Mouse (Mus musculus) thymus, postnatal 36 days (tissue): ENCODE measurements at regions not wholly inside any gene's neighbourhood (a gene's known extent, or its start where the extent isn't known, plus 50 kb on each side); places are given as distances from the start of the nearest gene placed in this dataset.

Source experiments
- DNase-seq, 2 experiments: peaks; one replicate each; pipeline ENCODE4 v3.0.0; 2022; ENCODE audit warnings: mixed read lengths in 2 of 2

DNA sequence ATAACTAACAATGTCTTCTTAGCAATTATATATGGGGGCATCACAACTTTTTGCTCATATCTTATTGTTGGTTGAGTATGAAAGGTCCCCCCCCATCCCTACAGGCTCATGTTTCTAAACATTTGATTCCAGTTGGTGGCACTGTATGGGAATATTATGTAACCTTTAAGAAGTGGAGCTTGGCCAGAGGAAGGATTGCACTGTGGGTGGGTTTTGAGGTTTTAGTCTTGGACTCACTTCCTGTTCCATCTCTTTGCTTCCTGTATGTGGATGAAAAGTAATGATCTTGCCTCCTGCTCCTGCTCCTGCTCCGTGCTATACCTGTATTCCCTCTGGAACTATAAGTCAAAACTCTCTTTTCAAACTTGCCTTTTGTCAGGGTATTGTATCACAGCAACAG lies 778.2 kb upstream of the Lrrc6 start:
- DNase-seq: no peak

DNA sequence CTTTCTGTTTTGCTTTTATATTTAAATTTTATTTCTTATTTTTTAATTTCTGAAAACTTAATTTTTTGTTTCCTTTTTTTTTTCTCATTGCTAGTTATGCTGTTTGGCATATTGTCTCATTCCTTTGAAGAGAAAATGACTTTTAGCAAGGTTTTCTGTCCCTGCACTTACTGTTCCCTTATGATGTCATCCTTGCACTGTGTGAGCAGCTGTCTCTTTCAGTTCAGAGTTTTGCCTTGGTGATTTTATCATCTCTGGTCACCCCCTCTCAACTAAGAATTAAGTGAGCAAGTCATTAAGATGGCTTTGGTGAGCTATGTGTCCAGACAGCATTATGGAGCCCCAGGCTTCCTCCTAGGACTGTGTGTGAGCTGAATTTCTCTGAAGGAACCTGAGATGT lies 774.3 kb upstream of the Lrrc6 start:
- no peak for DNase-seq

DNA sequence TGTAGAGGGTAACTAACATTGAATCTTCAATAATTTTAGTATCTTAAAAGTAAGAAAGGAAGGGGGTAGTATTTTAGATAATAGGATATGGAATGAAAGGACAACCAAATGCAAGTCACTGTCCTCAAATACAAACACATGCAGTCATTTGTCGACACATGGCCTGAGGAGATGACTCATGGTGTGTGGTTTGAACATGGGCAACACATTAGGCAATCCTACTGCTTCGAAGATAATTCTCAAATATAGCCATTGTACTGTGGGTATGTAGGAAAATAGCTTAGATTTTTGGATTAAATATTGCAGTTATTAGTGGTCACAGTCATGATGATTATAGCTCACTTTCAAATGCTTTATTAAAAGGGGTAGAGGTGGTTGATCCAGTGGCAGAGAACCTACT lies 771.7 kb upstream of the Lrrc6 start:
- DNase-seq: no peak

DNA sequence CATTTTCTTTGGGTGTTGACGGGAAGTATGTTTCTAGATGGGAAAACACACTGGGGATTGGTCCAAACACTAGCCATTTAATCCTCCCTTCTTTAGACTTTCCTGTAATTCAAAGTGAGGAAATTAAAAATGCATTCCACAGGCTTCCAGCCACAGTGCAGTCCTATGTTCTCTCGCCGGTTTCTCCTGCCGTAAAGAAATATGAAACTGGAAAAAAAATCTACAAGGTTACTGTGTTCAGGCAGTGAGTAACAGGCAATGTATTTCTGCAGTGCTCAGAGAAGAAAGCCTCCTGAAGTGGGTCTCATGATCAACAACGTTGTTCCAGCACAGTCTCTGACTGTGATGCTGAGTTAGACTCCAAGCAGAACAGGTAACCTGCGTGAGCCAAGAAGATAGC lies 763.0 kb upstream of the Lrrc6 start:
- DNase-seq: no peak

DNA sequence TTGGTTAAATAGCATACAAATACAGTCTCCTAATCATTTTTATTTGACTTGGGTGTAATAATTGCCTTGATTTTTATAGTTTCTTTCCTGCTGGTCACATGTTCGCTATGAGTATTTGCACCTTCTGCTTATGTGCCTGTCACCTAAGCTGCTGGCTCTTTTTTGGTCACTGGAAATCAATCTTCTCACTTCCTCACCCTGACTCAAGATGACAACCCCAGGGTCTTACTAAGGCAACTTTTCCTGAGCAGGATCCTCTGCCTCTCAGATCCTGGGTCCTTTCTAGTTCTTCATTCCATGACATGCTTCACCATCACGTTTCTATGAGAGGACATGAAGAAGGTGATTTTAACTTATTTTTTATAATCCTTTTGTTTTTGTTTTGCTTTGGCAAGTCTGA lies 762.6 kb upstream of the Lrrc6 start:
- DNase-seq: no peak

DNA sequence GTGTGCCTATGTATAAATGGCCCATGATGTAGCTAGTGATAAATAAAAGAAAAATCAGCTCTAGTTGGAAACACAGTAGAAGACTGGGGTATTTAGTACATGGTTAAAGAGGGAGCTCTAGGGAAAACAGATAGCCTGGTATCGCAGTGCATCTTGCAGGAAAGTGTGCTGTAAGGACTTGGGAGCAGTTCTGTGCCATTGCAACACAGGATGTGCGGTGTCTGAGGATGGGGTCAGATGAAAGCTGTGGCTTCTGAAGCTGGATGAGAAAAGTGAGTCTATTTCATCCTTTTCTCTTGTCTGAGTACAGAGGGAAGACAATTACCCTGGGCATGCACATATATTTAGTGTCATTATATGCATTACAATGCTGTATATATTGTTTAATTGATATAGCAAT lies 761.6 kb upstream of the Lrrc6 start:
- no peak for DNase-seq

DNA sequence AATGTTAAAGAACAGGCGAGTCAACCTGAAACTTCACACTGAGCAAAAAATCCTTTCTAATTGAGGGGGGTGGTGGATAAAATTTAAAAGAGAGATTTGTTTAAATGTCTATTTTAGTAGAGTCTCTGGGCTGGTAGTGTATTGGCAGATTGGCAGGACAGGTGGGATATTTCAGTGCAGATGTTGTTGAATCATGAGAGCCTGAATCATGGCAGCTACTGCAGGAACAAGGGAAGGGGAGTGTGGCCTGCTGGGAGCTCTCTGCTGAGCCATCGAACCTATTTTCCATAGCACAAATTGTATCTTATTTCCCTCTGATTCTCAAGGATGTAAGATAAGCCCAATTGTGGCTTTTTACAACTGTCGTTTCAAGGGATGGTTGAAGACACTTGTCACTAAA lies 760.0 kb upstream of the Lrrc6 start:
- no peak for DNase-seq

DNA sequence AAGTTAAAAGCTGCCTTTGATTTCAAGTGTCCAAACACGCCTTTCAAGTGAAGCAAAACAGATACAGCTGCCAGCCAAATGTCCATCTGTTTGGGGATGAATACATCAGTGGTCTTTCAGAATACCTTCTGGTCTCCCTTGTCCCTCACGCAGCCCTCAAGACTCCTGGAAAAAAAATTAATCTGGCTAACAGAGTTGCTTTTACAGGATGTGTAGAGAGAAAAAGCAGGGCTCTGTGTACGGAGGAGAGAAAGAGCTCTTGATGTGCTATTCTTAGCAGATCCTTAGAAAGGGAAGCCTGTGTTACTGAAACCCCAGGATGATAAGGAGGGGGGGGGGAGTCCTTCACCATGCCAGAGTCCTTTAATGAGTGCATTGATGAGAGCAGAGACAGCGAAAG lies 748.4 kb upstream of the Lrrc6 start:
- DNase-seq: no peak

DNA sequence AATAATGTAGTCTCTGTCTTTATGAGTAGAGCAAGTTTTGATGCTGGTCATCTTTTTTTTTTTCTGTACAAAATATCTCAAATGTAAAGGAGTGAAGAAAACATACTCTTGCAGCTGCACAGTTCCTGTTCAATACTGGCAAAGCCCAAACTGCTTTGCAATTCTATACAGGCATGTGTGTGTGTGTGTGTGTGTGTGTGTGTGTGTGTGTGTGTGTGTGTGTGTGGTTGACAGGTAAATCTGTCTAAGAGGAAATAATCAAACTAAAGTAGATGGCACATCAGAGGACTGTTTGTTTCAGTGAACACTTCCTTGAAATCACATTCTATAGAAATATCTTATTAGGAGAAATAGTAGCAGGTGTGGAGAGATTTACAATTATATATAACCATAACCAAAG lies 747.8 kb upstream of the Lrrc6 start:
- DNase-seq: no peak

DNA sequence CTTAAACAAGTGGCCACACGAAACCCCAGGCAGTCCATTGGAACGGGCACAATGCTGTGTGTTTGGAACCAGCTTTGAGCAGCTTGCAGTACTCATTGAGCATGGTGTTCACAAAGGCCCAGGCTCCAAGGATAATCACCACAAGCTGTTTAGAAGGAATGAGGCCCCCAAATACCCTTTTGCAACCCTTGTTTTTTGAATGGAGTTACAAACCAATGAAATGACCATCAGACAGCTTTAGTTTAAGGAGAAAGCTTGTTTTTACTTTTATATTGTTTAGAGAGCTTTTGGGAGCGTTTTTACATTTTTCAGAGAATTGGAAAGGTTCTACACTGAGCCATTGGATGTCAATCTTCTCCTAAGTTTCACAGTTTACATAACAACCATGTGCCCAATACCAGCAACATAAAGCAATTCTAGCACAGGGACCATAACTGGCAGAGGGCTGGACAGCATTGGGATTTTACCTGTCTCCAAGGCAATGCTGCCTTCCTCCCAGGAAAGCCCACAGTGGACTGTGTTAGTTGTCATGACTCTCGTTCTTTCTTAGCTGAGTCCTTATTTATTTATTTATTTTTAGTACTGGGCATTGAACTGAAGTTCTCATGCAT lies 745.1 kb upstream of the Lrrc6 start:
- DNase-seq: no peak

DNA sequence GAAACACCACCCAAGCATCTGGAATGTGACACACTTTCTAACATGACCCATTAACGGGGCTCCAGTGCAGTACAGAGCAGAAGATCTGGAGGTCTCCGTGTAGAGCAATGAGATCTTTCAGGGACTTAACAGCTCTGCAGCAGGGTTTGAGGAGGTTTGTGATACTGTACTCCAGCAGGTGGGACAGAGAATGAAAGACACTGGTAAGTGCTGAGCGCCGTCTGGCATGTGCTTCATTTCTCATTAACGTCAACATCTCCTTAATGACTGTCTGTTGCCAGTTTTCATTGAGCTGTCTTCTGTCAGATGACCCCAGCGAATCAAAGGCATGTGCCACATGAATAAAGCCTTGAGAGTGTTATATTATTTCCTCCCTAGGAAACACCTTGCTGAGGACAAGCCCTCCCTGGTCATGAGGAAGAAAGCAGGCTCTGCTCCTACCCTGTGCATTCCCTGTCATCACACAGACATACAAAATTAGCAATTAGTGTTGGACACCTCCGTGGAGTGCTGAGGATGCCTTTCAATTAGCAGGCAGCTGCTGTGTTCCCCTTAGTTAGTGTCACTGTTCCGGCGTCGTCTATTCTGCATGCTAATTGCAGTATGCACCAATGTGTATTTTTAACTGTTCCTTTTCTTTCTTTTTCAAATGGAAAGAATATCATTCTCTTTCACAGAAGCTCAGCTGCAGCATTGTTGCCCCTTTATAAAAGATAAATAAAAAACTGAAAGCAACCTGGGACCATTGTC lies 744.4 kb upstream of the Lrrc6 start:
- DNase-seq: no peak

DNA sequence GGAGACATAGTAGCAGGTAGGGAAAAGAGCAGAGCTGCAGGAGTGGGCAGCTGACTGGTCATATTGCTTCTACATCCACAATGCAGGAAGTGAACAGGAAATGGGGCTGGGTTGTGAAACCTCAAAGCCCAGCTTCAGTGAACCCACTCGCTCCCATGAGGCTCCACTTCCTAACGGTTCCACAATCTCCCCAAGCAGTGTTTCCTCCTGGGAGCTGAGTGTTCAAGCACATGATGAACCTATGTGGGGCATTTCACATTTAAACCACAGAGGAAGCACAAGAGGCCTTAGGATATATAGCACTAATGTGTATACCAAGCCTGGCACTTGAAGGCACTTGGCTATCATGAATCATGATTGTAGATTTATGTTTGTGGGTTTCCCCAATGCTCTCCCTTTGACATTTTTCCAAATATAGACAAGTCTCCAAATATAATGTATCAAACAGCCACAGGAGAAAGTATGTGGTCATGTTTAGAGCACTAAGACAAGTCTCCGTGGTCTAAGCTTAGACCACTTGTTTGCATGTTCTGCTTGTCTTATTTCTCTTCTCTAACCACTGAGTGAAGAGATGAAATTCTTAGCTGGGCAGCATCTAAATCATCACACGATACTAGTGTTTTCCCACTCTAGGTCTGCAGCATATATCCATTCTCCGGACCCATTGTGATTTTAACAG lies 734.5 kb upstream of the Lrrc6 start:
- DNase-seq: peak in 1 of 2 experiments; percentile 4

DNA sequence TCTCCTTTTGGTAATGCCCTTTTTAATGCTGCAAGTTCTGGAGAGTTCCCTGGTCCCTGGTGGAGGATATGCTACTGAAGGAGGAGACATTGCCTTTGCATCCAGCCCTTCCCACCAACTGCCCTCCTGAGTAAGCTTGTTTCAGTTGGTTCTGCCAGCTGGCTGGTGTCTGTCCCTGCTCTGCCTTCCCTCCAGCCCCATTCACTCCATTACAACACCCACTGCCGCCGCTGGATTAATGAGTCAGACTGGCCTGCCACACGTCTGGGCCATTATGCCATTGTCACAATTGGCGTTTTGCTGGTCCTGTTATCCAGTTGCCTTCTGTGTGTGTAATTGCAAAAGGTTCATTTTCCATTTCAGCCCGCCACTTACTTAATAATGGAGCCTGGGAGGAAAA lies 728.6 kb upstream of the Lrrc6 start:
- DNase-seq: no peak

DNA sequence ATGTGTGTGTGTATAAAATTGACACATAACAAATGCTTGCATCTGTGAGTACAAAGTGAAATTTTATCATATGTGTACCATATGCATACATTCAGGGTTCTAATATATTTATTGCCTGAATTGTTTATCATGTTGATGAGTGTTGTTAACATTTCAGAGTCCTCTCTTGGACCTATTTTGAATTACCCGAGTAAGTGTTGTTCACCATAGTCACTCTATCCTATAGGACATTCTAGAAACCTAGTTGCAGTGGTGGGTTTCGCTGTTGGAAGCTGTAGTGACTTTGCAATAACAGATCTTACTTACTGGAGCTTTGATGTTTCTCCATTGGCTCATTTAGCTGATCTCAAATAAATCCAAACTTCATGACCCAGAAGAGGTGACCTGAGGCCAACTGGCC lies 727.9 kb upstream of the Lrrc6 start:
- no peak for DNase-seq

DNA sequence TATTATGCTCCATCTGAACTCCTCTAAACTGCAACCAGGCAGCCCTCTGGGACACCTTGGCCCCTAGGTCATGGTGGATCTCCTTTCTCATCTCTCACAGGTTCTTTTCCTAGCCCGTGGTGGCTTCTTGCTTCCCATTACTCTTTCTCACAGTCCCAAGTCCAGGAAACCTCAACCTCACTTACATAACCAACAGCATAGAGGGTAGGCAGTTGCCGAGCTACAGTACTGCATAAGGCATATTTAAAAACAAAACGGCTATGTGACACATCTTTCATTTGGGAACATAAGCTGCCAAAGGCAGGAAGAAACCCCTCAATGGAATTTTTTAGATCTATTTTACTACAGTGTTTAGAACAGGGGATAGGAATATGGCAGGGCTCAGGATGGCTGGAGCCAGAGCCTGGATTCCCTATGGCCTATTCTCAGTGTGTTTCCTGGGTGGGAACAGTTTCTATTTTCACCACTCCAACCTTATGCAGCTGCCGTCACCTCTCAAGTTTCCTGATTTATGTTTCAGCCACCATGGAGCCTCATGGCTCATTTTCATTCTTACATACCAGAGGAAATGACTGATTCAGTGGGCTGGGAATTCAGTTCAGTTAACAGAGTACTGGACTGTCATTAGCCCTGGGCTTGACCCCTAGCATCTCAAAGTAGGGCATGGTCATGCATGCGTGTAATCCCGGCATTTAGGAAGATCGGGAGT lies 726.9 kb upstream of the Lrrc6 start:
- no peak for DNase-seq

DNA sequence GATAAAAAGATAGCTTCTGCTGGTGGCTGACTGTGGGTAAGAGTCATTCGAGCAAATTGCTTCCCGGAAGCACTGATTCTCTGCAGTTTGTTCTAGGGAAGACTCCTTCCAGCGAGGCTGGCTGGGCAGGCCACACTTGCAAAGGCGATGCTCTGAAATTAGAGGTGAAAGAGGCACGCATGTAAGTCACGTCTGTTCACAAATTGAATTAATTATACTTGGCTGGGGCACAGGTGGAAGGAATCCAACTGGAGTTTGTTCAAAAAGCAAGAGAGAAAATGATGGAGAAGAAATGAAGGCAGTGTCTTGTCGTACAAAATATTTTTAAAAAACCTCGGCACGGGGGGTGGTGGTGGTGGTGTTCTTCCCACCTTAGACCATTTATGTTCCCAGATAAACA lies 726.2 kb upstream of the Lrrc6 start:
- no peak for DNase-seq
